Mouse (Mus musculus) MEL (cell line): ENCODE data around the gene Uncx. TPM values are rescaled to one million over a fixed set of nuclear protein-coding genes. Genes with fewer than 3 reads are reported as not detected.

ENCODE experiments used
- DNase-seq: peaks from one replicate; pipeline ENCODE4 v3.0.0; 2011; ENCODE audit warnings: low read depth, low spot score
- H3K27ac ChIP-seq: 2 replicates; pipeline ENCODE4 v1.5.1; 2012; ENCODE audit warnings: low read depth, mild to moderate bottlenecking, control low read depth, low read length, moderate library complexity; ENCODE audit not compliant: control insufficient read depth
- H3K27me3 ChIP-seq, 2 experiments: fragments of 150-350 bp in 1 of 2; sonication (generic) in 1 of 2; 2 replicates each; pipeline ENCODE4 v1.6.1; 2012; ENCODE audit warnings: low read length in 2 of 2, mild to moderate bottlenecking in 2 of 2, improper control_type of control experiment in 1 of 2, moderate library complexity in 1 of 2; ENCODE audit not compliant: insufficient read depth in 2 of 2, control insufficient read depth in 1 of 2
- H3K36me3 ChIP-seq, 2 experiments: 2 replicates each; pipeline ENCODE4 v1.6.1; 2012 to 2014; ENCODE audit warnings: low read length in 2 of 2, improper control_type of control experiment in 1 of 2, inconsistent platforms in 1 of 2, mild to moderate bottlenecking in 1 of 2; ENCODE audit not compliant: insufficient read depth in 2 of 2, control insufficient read depth in 1 of 2
- H3K4me1 ChIP-seq, 2 experiments: fragments of 150-350 bp in 1 of 2; sonication (generic) in 1 of 2; 2 replicates each; pipeline ENCODE4 v1.6.1; 2012; ENCODE audit warnings: low read length in 2 of 2, improper control_type of control experiment in 1 of 2, mild to moderate bottlenecking in 1 of 2; ENCODE audit not compliant: insufficient read depth in 2 of 2, control insufficient read depth in 1 of 2
- H3K4me3 ChIP-seq, 2 experiments: fragments of 150-350 bp in 1 of 2; sonication (generic) in 1 of 2; 2 replicates each; pipeline ENCODE4 v1.5.1; 2012; ENCODE audit warnings: low read depth in 2 of 2, low read length in 2 of 2, mild to moderate bottlenecking in 2 of 2, moderate library complexity in 2 of 2, control low read depth in 1 of 2, improper control_type of control experiment in 1 of 2; ENCODE audit not compliant: control insufficient read depth in 1 of 2, insufficient read depth in 1 of 2
- H3K79me2 ChIP-seq: 2 replicates; pipeline ENCODE4 v1.6.1; 2012; ENCODE audit warnings: mild to moderate bottlenecking, low read length, moderate library complexity; ENCODE audit not compliant: control insufficient read depth, poor library complexity, insufficient read depth
- H3K9ac ChIP-seq: 2 replicates; pipeline ENCODE4 v1.6.1; 2012; ENCODE audit warnings: low read depth, mild to moderate bottlenecking, control low read depth, low read length, moderate library complexity; ENCODE audit not compliant: control insufficient read depth, poor library complexity, severe bottlenecking
- H3K9me3 ChIP-seq: fragments of 150-350 bp; sonication (generic); replicated peaks from 2 replicates; pipeline ENCODE4 v1.6.1; 2012; ENCODE audit warnings: mild to moderate bottlenecking, low read length, improper control_type of control experiment, moderate library complexity; ENCODE audit not compliant: insufficient read depth
- CHD1 ChIP-seq: IDR thresholded peaks from 2 replicates; pipeline ENCODE4 v1.6.1; 2012; ENCODE audit warnings: low read depth, mild to moderate bottlenecking, inconsistent platforms, low read length, improper control_type of control experiment
- CTCF ChIP-seq, 3 experiments: IDR thresholded peaks in 2 of 3; conservative IDR thresholded peaks in 1 of 3; 2 replicates each; pipeline ENCODE4 v1.5.1; 2011 to 2012; ENCODE audit warnings: low read length in 3 of 3, low read depth in 2 of 3, mild to moderate bottlenecking in 2 of 3, improper control_type of control experiment in 1 of 3, inconsistent platforms in 1 of 3, mixed read lengths in 1 of 3, moderate library complexity in 1 of 3; ENCODE audit not compliant: control insufficient read depth in 1 of 3, insufficient read depth in 1 of 3, poor library complexity in 1 of 3, severe bottlenecking in 1 of 3
- E2F4 ChIP-seq: IDR thresholded peaks from 2 replicates; pipeline ENCODE4 v1.6.1; 2011; ENCODE audit warnings: low read depth, low read length, improper control_type of control experiment, borderline replicate concordance
- ELF1 ChIP-seq: IDR thresholded peaks from 2 replicates; pipeline ENCODE4 v1.6.1; 2014; ENCODE audit warnings: low read depth, mild to moderate bottlenecking, inconsistent platforms, low read length, improper control_type of control experiment, moderate library complexity
- EP300 ChIP-seq, 2 experiments: IDR thresholded peaks; 2 replicates each; pipeline ENCODE4 v1.6.1; 2011; ENCODE audit warnings: improper control_type of control experiment in 2 of 2, low read length in 2 of 2, low read depth in 1 of 2, mild to moderate bottlenecking in 1 of 2
- ETS1 ChIP-seq: IDR thresholded peaks from 2 replicates; pipeline ENCODE4 v1.6.1; 2012; ENCODE audit warnings: low read depth, mild to moderate bottlenecking, inconsistent platforms, low read length, improper control_type of control experiment, moderate library complexity
- HCFC1 ChIP-seq: IDR thresholded peaks from 2 replicates; pipeline ENCODE4 v1.6.1; 2012; ENCODE audit warnings: low read depth, mild to moderate bottlenecking, inconsistent platforms, low read length, improper control_type of control experiment, moderate library complexity
- MAFK ChIP-seq: IDR thresholded peaks from 2 replicates; pipeline ENCODE4 v1.6.1; 2011; ENCODE audit warnings: low read depth, mild to moderate bottlenecking, low read length, improper control_type of control experiment, borderline replicate concordance
- MAX ChIP-seq: IDR thresholded peaks from 2 replicates; pipeline ENCODE4 v1.6.1; 2011; ENCODE audit warnings: low read length, improper control_type of control experiment
- MAZ ChIP-seq: IDR thresholded peaks from 2 replicates; pipeline ENCODE4 v1.6.1; 2012; ENCODE audit warnings: low read depth, mild to moderate bottlenecking, inconsistent platforms, low read length, improper control_type of control experiment
- MYB ChIP-seq: IDR thresholded peaks from 2 replicates; pipeline ENCODE4 v1.6.1; 2011; ENCODE audit warnings: mild to moderate bottlenecking, low read depth, low read length, improper control_type of control experiment
- MYC ChIP-seq: IDR thresholded peaks from 2 replicates; pipeline ENCODE4 v1.6.1; 2011; ENCODE audit warnings: low read depth, mild to moderate bottlenecking, low read length, improper control_type of control experiment, moderate library complexity
- NRF1 ChIP-seq: IDR thresholded peaks from 2 replicates; pipeline ENCODE4 v1.6.1; 2014; ENCODE audit warnings: low read depth, mild to moderate bottlenecking, inconsistent platforms, low read length, improper control_type of control experiment, moderate library complexity; ENCODE audit not compliant: poor library complexity, insufficient read depth, severe bottlenecking
- POLR2A ChIP-seq, 2 experiments: IDR thresholded peaks; 2 replicates each; pipeline ENCODE4 v1.6.1; 2011 to 2012; ENCODE audit warnings: low read length in 2 of 2, mild to moderate bottlenecking in 2 of 2, control low read depth in 1 of 2, improper control_type of control experiment in 1 of 2, low read depth in 1 of 2, moderate library complexity in 1 of 2; ENCODE audit not compliant: control insufficient read depth in 1 of 2, insufficient read depth in 1 of 2, poor library complexity in 1 of 2
- RAD21 ChIP-seq: IDR thresholded peaks from 2 replicates; pipeline ENCODE4 v1.6.1; 2011; ENCODE audit warnings: mild to moderate bottlenecking, low read depth, low read length, improper control_type of control experiment
- RCOR1 ChIP-seq: IDR thresholded peaks from 2 replicates; pipeline ENCODE4 v1.6.1; 2012; ENCODE audit warnings: low read depth, mild to moderate bottlenecking, inconsistent platforms, low read length, improper control_type of control experiment
- SIN3A ChIP-seq: IDR thresholded peaks from 2 replicates; pipeline ENCODE4 v1.6.1; 2012; ENCODE audit warnings: low read length, improper control_type of control experiment, inconsistent platforms
- SMC3 ChIP-seq: IDR thresholded peaks from 2 replicates; pipeline ENCODE4 v1.6.1; 2011; ENCODE audit warnings: low read depth, low read length, improper control_type of control experiment
- TBP ChIP-seq: IDR thresholded peaks from 2 replicates; pipeline ENCODE4 v1.8.0; 2011; ENCODE audit warnings: low read depth, low read length, improper control_type of control experiment
- UBTF ChIP-seq: IDR thresholded peaks from 2 replicates; pipeline ENCODE4 v1.6.1; 2012; ENCODE audit warnings: low read depth, mild to moderate bottlenecking, inconsistent platforms, low read length, improper control_type of control experiment, moderate library complexity, borderline replicate concordance; ENCODE audit not compliant: insufficient read depth
- USF2 ChIP-seq, 2 experiments: IDR thresholded peaks; 2 replicates each; pipeline ENCODE4 v1.6.1; 2011 to 2012; ENCODE audit warnings: improper control_type of control experiment in 2 of 2, low read length in 2 of 2, borderline replicate concordance in 1 of 2, inconsistent platforms in 1 of 2, low read depth in 1 of 2, mild to moderate bottlenecking in 1 of 2; ENCODE audit not compliant: insufficient read depth in 1 of 2
- ZKSCAN1 ChIP-seq: IDR thresholded peaks from 2 replicates; pipeline ENCODE4 v1.6.1; 2012; ENCODE audit warnings: low read depth, mild to moderate bottlenecking, inconsistent platforms, low read length, improper control_type of control experiment, moderate library complexity
- polyA plus RNA-seq, 2 experiments: library from polyadenylated mRNA; stranded (reverse) in 1 of 2; unstranded in 1 of 2; fragments of >175 nt in 1 of 2; fragments of >200 nt in 1 of 2; gene quantifications; 2 replicates each; pipeline versions ENCODE4 v1.2.1 to v1.2.4; 2012; ENCODE audit warnings: low replicate concordance in 2 of 2, low read depth in 1 of 2; ENCODE audit not compliant: insufficient read length in 2 of 2, insufficient read depth in 1 of 2, missing spikeins in 1 of 2
- total RNA-seq: library from RNA; depleted of rRNA; stranded (reverse); fragments of 300-350 nt; gene quantifications from 2 replicates; pipeline ENCODE4 v1.2.3, GENCODE M21; 2012

Gene Uncx
- total and polyA plus RNA-seq, 3 experiments: not detected

- Histone ChIP-seq H3K9me3 (no peaks in the 10 kb centered on the region), H3K4me3 (no peak overlapping the region), H3K4me1 (no peaks in the 10 kb centered on the region), H3K36me3 (no peaks in the 10 kb centered on the region), H3K27ac (no peak overlapping the region), H3K27me3 (no peaks in the 10 kb centered on the region; a peak in 1 of 4 replicates), H3K79me2 (no peaks in the 10 kb centered on the region), H3K9ac (no peak overlapping the region)
- TF ChIP-seq USF2 (IDR thresholded peaks at IDR 0.05; ENCODE audit: borderline replicate concordance in 1 of 2, insufficient read depth in 1 of 2, low read depth in 1 of 2, low read length in 2 of 2): no peak
- no peak for TF ChIP-seq ZKSCAN1
- TF ChIP-seq E2F4: no peak
- no peak for TF ChIP-seq RAD21
- TF ChIP-seq TBP: no peak
- no peak for TF ChIP-seq POLR2A (IDR thresholded peaks at IDR 0.05; ENCODE audit: control insufficient read depth in 1 of 2, insufficient read depth in 1 of 2, low read depth in 1 of 2, low read length in 2 of 2, poor library complexity in 1 of 2)
- no peak for TF ChIP-seq HCFC1
- TF ChIP-seq CTCF (IDR thresholded peaks at IDR 0.05 in 2 of 3, conservative IDR thresholded peaks at IDR 0.05 in 1 of 3; ENCODE audit: control insufficient read depth in 1 of 3, insufficient read depth in 1 of 3, low read depth in 2 of 3, low read length in 3 of 3, poor library complexity in 1 of 3, severe bottlenecking in 1 of 3): no peak
- TF ChIP-seq MAZ: no peak
- no peak for TF ChIP-seq CHD1
- DNase-seq: no peak
These were observed 41.9 kb downstream of the Uncx start for GRCm38 (mm10) chr5:139584971-139585747.

GRCm38 (mm10) chr5:139585748-139586060 is 42.4 kb downstream of the Uncx start:
- Histone ChIP-seq H3K4me3 (no peak overlapping the region), H3K79me2 (no peaks in the 10 kb centered on the region), H3K9me3 (no peaks in the 10 kb centered on the region), H3K36me3 (no peaks in the 10 kb centered on the region), H3K27ac (no peak overlapping the region), H3K4me1 (no peaks in the 10 kb centered on the region), H3K9ac (no peak overlapping the region), H3K27me3 (no peaks in the 10 kb centered on the region; a peak in 1 of 4 replicates)
- TF ChIP-seq MAX: no peak
- no peak for TF ChIP-seq MYB
- no peak for TF ChIP-seq RCOR1
- no peak for TF ChIP-seq HCFC1
- no peak for TF ChIP-seq MAZ
- no peak for TF ChIP-seq UBTF
- no peak for TF ChIP-seq NRF1
- TF ChIP-seq MYC: no peak
- no peak for TF ChIP-seq E2F4
- TF ChIP-seq MAFK: no peak
- TF ChIP-seq SMC3: no peak
- no peak for TF ChIP-seq ELF1
- no peak for TF ChIP-seq SIN3A
- TF ChIP-seq ETS1: no peak
- TF ChIP-seq EP300 (IDR thresholded peaks at IDR 0.05; ENCODE audit: low read depth in 1 of 2, low read length in 2 of 2): no peak
- no peak for DNase-seq
